Mouse (Mus musculus) forebrain, embryonic 11.5 days (tissue): Measurements from ENCODE around the gene Clec2d. TPM values are rescaled to one million over a fixed set of nuclear protein-coding genes. Genes with fewer than 3 reads are reported as not detected.
"Not testable (repeated sequence)": the region's sequence is repeated elsewhere in the genome, so short reads cannot be mapped to it uniquely, and the experiment has no call there.

Experiments used
- ATAC-seq: fragments of 200-750 bp; cut with Nextera tagmentation; replicated peaks from 2 replicates; pipeline ENCODE4 v1.8.0; 2017; ENCODE audit warnings: moderate TSS enrichment; ENCODE audit not compliant: low FRiP score
- DNase-seq: peaks from one replicate; pipeline ENCODE4 v3.0.0-alpha.2; 2017; ENCODE audit warnings: low spot score
- H3K27ac ChIP-seq: fragments of 300-500 bp; sonication (generic); 2 replicates; pipeline ENCODE4 v1.5.1; 2014; ENCODE audit warnings: low read depth, low read length
- H3K27me3 ChIP-seq: fragments of 300-500 bp; sonication (generic); 2 replicates; pipeline ENCODE4 v1.6.1; 2014; ENCODE audit warnings: mild to moderate bottlenecking, low read length, mixed read lengths; ENCODE audit not compliant: control insufficient read depth, insufficient read depth
- H3K36me3 ChIP-seq: fragments of 300-500 bp; sonication (generic); 2 replicates; pipeline ENCODE4 v1.6.1; 2014; ENCODE audit warnings: mild to moderate bottlenecking, low read length, moderate library complexity, mixed read lengths; ENCODE audit not compliant: control insufficient read depth, insufficient read depth
- H3K4me1 ChIP-seq: fragments of 300-500 bp; sonication (generic); replicated peaks from 2 replicates; pipeline ENCODE4 v1.6.1; 2014; ENCODE audit warnings: low read length, mixed read lengths; ENCODE audit not compliant: control insufficient read depth, insufficient read depth
- H3K4me2 ChIP-seq: fragments of 300-500 bp; sonication (generic); 2 replicates; pipeline ENCODE4 v1.6.1; 2014; ENCODE audit warnings: low read depth, mild to moderate bottlenecking, low read length, moderate library complexity, mixed read lengths; ENCODE audit not compliant: severe bottlenecking
- H3K4me3 ChIP-seq: fragments of 300-500 bp; sonication (generic); 2 replicates; pipeline ENCODE4 v1.5.1; 2014; ENCODE audit warnings: low read depth, low read length
- H3K9ac ChIP-seq: fragments of 300-500 bp; sonication (generic); 2 replicates; pipeline ENCODE4 v1.6.1; 2014; ENCODE audit warnings: low read length
- H3K9me3 ChIP-seq: fragments of 300-500 bp; sonication (generic); 2 replicates; pipeline ENCODE4 v1.6.1; 2016; ENCODE audit warnings: low read length, mixed read lengths; ENCODE audit not compliant: control insufficient read depth
- WGBS: fragments of 180-500 bp; shearing (Covaris S2); extraction: QIAGEN DNeasy Blood & Tissue Kit; methylation state at CpG from one replicate; pipeline ENCODE4 v1.1.7; 2014; 5-methylcytosine and 5-hydroxymethylcytosine counted together
- polyA plus RNA-seq: library from polyadenylated mRNA; unstranded; fragments of >200 nt; fragmentation: Nextera tagmentation; extraction: Ambion mirVana; gene quantifications from 2 replicates; pipeline ENCODE4 v1.2.1, GENCODE M21; 2014

Gene Clec2d
- polyA plus RNA-seq, 1 experiment from 2014 or later: not detected

DNA sequence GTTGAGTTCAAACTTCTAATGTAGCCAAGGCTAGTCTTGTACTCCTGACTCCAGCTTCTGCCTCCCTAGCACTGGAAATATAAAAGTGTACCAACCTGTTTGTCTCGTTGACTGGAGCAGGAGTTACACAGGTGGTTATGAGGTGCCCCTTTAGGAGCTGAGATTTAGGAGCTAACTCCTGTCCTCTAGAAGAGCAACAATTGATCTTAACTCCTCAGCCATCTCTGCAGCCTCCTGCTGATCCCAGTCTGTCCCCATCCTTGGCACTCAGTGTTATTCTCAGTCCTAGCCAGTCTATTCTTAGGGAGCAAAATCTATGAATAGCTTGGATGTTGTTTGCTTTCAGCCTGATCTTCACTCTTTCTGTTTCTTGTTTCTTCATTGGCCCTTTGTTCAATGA, 2.1 kb downstream of the Clec2d start:
- Histone ChIP-seq H3K9me3 (no peaks in the 10 kb centered on the region), H3K9ac (no peak overlapping the region), H3K4me3 (no peak overlapping the region), H3K27me3 (no peaks in the 10 kb centered on the region), H3K27ac (no peak overlapping the region), H3K4me2 (no peak overlapping the region), H3K36me3 (no peaks in the 10 kb centered on the region), H3K4me1 (no peaks in the 10 kb centered on the region)
- DNase-seq: no peak
- no peak for ATAC-seq
- WGBS: 64% methylated on average over 1 of the region's 1 CpGs

DNA sequence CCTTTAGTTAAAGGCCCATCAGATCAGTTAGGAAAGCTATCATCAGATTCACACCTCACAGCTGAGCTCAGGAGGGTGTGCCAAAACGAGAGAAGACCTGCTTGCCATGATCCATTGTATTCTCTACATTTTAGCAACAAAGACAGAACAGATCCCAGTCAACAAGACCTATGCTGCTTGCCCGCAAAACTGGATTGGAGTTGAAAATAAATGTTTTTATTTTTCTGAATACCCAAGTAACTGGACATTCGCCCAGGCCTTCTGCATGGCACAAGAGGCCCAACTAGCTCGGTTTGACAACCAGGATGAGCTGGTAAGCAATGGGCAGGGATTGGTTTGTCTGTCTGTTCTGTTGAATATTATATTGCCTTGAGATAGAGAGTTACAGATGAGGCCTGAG, 3.6 kb downstream of the Clec2d start:
- ATAC-seq, DNase-seq, H3K4me1 ChIP-seq, H3K9me3 ChIP-seq, H3K9ac ChIP-seq, H3K4me3 ChIP-seq, H3K36me3 ChIP-seq, H3K27me3 ChIP-seq, H3K4me2 ChIP-seq, H3K27ac ChIP-seq: not testable (repeated sequence)
- 89% methylated on average over 4 of the region's 4 CpGs for WGBS

DNA sequence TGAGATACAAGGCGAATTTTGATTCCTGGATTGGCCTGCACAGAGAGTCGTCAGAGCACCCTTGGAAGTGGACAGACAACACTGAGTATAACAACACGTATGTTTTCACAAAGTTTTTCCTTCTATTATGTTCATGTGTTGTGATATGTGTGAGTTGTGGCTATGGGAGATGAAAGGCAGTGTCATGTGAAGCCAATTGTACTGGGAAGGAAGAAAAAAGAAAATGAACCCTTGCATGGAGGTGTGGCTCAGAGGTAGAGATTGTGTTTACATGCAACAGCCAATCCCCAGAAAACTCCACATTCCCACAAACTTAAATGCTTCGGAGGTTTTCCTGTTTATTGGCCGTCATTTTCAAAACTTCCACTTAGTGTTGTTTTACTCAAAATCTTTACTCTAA, 4.4 kb downstream of the Clec2d start:
- ATAC-seq: no peak
- H3K27ac ChIP-seq: no peak overlapping the region
- no peaks in the 10 kb centered on the region for H3K9me3 ChIP-seq
- no peak overlapping the region for H3K4me3 ChIP-seq
- no peak overlapping the region for H3K9ac ChIP-seq
- no peaks in the 10 kb centered on the region for H3K36me3 ChIP-seq
- DNase-seq: no peak
- no peaks in the 10 kb centered on the region for H3K4me1 ChIP-seq
- 84% methylated on average over 5 of the region's 5 CpGs for WGBS
- no peak overlapping the region for H3K4me2 ChIP-seq
- no peaks in the 10 kb centered on the region for H3K27me3 ChIP-seq

DNA sequence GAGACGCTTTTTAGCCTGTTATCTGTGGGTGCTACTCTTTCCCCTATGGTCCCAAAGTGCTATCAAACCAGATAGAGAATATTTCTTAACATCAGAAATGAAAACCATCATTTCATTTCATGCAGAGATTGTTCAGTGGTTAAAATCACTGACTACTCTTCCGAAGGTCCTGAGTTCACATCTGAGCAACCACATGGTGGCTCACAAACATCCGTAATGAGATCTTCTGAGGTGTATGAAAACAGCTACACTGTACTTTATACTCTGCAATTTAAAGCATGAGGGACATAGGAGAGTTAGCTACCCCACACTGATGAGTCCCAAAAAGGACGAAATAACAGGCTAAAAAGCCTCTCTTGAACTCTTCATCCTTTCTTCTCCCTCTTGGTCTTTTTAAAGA, 5.6 kb downstream of the Clec2d start:
- H3K9ac ChIP-seq: no peak overlapping the region
- H3K9me3 ChIP-seq: no peaks in the 10 kb centered on the region
- no peaks in the 10 kb centered on the region for H3K36me3 ChIP-seq
- H3K27ac ChIP-seq: no peak overlapping the region
- no peaks in the 10 kb centered on the region for H3K4me1 ChIP-seq
- WGBS: 83% methylated on average over 4 of the region's 4 CpGs
- H3K4me3 ChIP-seq: no peak overlapping the region
- DNase-seq (no peak), ATAC-seq (no peak)
- H3K4me2 ChIP-seq: no peak overlapping the region
- no peaks in the 10 kb centered on the region for H3K27me3 ChIP-seq

DNA sequence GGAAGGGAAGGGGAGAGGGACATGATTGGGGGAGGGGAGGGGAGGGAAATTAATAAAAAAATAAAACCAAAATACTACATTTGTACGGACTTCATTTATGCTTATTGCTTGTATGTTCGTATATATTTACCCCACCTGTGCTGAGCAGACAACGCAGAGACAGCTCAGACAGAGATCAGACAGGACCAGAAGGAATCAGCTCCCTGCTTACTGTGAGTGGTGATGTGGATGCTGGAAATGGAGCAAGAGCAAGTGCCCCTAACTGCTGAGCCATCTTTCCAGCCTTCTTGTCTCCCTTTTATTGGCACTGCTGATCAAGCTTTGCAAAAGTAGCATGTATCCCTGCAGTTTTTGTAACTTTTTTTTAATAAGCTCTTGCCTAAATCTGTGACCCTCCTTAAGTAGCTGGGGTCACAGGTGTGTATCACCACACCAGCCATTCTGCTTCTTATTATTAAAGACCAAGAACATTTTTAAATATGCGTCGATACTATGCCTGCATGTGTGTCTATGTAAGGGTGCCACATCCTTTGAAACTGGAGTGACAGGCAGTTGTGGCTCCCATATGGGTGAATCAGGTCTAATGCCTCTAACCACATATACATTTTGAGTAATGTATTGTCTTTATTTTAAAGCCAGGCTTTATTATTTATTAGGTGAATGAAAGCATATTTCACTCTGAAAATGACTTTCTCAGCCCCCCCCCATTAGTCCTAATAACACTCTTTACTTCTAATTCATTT, 6.2 kb downstream of the Clec2d start:
- Histone ChIP-seq H3K4me1 (no peaks in the 10 kb centered on the region), H3K9ac (no peak overlapping the region), H3K27me3 (no peaks in the 10 kb centered on the region), H3K9me3 (no peaks in the 10 kb centered on the region), H3K4me3 (no peak overlapping the region), H3K27ac (no peak overlapping the region), H3K4me2 (no peak overlapping the region), H3K36me3 (no peaks in the 10 kb centered on the region)
- 86% methylated on average over 5 of the region's 5 CpGs for WGBS
- ATAC-seq (no peak), DNase-seq (no peak)

DNA sequence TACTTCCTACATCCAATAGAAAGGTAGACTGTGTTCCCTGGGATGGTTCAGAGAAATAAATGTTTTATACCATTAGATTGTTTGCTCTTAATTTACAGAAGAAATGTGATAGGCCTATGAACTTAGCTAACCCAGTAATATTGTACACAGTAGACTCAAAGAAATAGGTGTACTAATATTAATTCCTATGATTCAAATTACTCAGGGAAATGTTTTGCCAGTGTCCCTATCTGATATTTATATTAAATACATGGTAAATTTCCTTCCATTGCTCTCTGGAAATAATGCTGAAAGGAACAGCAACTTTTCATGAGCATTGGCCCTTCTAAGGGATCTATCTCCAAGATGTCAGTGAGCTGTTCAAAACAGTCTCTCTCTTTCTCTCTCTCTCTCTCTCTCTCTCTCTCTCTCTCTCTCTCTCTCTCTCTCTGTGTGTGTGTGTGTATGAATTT, 6.8 kb downstream of the Clec2d start:
- no peak for DNase-seq
- no peak overlapping the region for H3K27ac ChIP-seq
- no peak for ATAC-seq
- no peaks in the 10 kb centered on the region for H3K4me1 ChIP-seq
- H3K4me3 ChIP-seq: no peak overlapping the region
- no peak overlapping the region for H3K4me2 ChIP-seq
- no peaks in the 10 kb centered on the region for H3K36me3 ChIP-seq
- H3K27me3 ChIP-seq: no peaks in the 10 kb centered on the region
- no peaks in the 10 kb centered on the region for H3K9me3 ChIP-seq
- H3K9ac ChIP-seq: no peak overlapping the region

DNA sequence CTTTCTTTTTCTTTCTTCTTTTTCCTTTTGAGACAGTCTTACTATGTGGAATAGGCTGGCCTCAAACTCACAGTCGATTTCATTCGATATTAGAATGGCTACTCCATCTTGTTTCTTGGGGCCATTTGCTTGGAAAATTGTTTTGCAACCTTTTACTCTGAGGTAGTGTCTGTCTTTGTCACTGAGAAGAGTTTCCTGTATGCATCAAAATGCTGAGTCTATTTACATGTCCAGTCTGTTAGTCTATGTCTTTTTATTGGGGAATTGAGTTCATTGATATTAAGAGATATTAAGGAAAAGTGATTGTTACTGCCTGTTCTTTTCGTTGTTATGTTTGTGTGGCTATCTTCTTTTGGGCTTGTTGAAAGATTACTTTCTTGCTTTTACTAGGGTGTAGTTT, 7.4 kb downstream of the Clec2d start:
- H3K4me3 ChIP-seq, H3K4me2 ChIP-seq, H3K27me3 ChIP-seq, DNase-seq, H3K4me1 ChIP-seq, H3K9me3 ChIP-seq, H3K9ac ChIP-seq, H3K36me3 ChIP-seq, H3K27ac ChIP-seq, ATAC-seq: not testable (repeated sequence)
- WGBS: 88% methylated on average over 3 of the region's 3 CpGs

DNA sequence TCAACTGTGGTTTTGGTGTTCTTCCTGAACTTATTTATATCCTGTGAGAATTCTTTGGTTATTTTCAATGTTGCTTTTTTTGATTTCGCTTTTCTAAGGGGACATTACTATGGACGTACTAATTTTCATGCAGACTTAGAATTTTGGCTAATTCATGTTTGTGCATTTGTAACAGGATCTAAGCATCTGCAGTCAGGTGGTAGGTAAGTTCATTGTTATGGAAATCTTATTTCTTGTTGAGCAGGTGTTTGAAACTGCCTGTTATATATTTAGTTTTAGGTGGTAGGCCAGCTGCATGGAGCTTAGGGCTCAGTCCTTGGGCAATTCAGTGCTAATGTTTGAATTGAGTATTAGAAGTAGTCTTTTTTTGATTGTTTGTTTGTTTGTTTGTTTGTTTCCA, 13.0 kb downstream of the Clec2d start:
- no peaks in the 10 kb centered on the region for H3K4me1 ChIP-seq
- ATAC-seq (no peak), DNase-seq (no peak)
- no peak overlapping the region for H3K9ac ChIP-seq
- no peaks in the 10 kb centered on the region for H3K27me3 ChIP-seq
- H3K4me3 ChIP-seq: no peak overlapping the region
- 89% methylated on average over 2 of the region's 2 CpGs for WGBS
- no peaks in the 10 kb centered on the region for H3K36me3 ChIP-seq
- no peak overlapping the region for H3K27ac ChIP-seq
- H3K4me2 ChIP-seq: no peak overlapping the region
- no peaks in the 10 kb centered on the region for H3K9me3 ChIP-seq

DNA sequence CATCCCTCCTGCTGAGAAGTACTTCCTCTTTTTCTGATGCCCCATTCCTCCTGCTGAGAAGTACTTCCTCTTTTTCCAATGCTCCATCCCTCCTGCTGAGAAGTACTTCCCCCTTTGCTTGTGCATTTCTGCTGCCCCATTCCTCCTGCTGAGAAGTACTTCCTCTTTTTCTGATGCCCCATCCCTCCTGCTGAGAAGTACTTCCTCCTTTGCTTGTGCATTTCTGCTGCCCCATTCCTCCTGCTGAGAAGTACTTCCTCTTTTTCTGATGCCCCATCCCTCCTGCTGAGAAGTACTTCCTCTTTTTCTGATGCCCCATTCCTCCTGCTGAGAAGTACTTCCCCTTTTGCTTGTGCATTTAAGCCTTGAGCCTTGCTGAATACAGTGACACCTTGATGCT, 19.7 kb downstream of the Clec2d start:
- H3K9me3 ChIP-seq, H3K4me3 ChIP-seq, H3K9ac ChIP-seq, ATAC-seq, H3K27me3 ChIP-seq, H3K27ac ChIP-seq, H3K36me3 ChIP-seq, H3K4me1 ChIP-seq, H3K4me2 ChIP-seq, DNase-seq: not testable (repeated sequence)
